Mouse (Mus musculus) heart, postnatal 0 days (tissue): ENCODE results near the gene Cbx5. TPM values are rescaled to one million over a fixed set of nuclear protein-coding genes. Genes with fewer than 3 reads are reported as not detected.
A peak's percentile ranks its signal among the peaks of the same experiment; 100 is the strongest.

Experiments
- ATAC-seq: fragments of 200-750 bp; cut with Nextera tagmentation; 2 replicates; pipeline ENCODE4 v1.8.0; 2017; ENCODE audit warnings: low read depth, moderate number of reproducible peaks, moderate library complexity; ENCODE audit not compliant: insufficient read depth
- DNase-seq: peaks from one replicate; pipeline ENCODE4 v3.0.0-alpha.2; 2016; ENCODE audit warnings: low spot score
- H3K27ac ChIP-seq: fragments of 300-500 bp; sonication (generic); 2 replicates; pipeline ENCODE4 v1.5.1; 2014; ENCODE audit warnings: low read depth, mild to moderate bottlenecking
- H3K27me3 ChIP-seq: fragments of 300-500 bp; sonication (generic); 2 replicates; pipeline ENCODE4 v1.6.1; 2014; ENCODE audit warnings: low read length, mixed read lengths; ENCODE audit not compliant: control insufficient read depth, insufficient read depth
- H3K36me3 ChIP-seq: fragments of 300-500 bp; sonication (generic); replicated peaks from 2 replicates; pipeline ENCODE4 v1.6.1; 2014; ENCODE audit warnings: low read length, mixed read lengths; ENCODE audit not compliant: control insufficient read depth, insufficient read depth
- H3K4me1 ChIP-seq: fragments of 300-500 bp; sonication (generic); 2 replicates; pipeline ENCODE4 v1.6.1; 2014; ENCODE audit warnings: antibody characterized with exemption; ENCODE audit not compliant: control insufficient read depth, insufficient read depth
- H3K4me2 ChIP-seq: fragments of 300-500 bp; sonication (generic); 2 replicates; pipeline ENCODE4 v1.6.1; 2014; ENCODE audit warnings: low read depth, mild to moderate bottlenecking, low read length, moderate library complexity
- H3K4me3 ChIP-seq: fragments of 300-500 bp; sonication (generic); 2 replicates; pipeline ENCODE4 v1.5.1; 2014; ENCODE audit warnings: low read depth, low read length
- H3K9ac ChIP-seq: fragments of 300-500 bp; sonication (generic); replicated peaks from 2 replicates; pipeline ENCODE4 v1.6.1; 2014; ENCODE audit warnings: low read depth, low read length, mixed read lengths
- H3K9me3 ChIP-seq: fragments of 300-500 bp; sonication (generic); replicated peaks from 2 replicates; pipeline ENCODE4 v1.6.1; 2016; ENCODE audit warnings: low read length; ENCODE audit not compliant: control insufficient read depth
- CTCF ChIP-seq: IDR thresholded peaks from 2 replicates; pipeline ENCODE4 v1.5.1; 2016; ENCODE audit warnings: antibody characterized with exemption, control low read depth, low read depth
- EP300 ChIP-seq: IDR thresholded peaks from 2 replicates; pipeline ENCODE4 v1.6.1; 2016; ENCODE audit warnings: antibody characterized with exemption, low read depth
- WGBS: fragments of 180-500 bp; shearing (Covaris S2); extraction: QIAGEN DNeasy Blood & Tissue Kit; methylation state at CpG from one replicate; pipeline ENCODE4 v1.1.7; 2014; 5-methylcytosine and 5-hydroxymethylcytosine counted together
- polyA plus RNA-seq: library from polyadenylated mRNA; unstranded; fragments of >200 nt; fragmentation: Nextera tagmentation; extraction: Ambion mirVana; gene quantifications from 2 replicates; pipeline ENCODE4 v1.2.1, GENCODE M21; 2015
- total RNA-seq: library from RNA; depleted of rRNA; stranded (reverse); fragments of >200 nt; gene quantifications from 2 replicates; pipeline ENCODE4 v1.2.3, GENCODE M21; 2014; ENCODE audit warnings: low replicate concordance

Gene Cbx5
- total and polyA plus RNA-seq, 2 experiments from 2014 or later, result 41.5 to 54.1 TPM

- Histone ChIP-seq H3K4me1 (peaks cover 17% of the 10 kb centered on the region), H3K4me2 (no peak overlapping the region), H3K9me3 (no peaks in the 10 kb centered on the region), H3K36me3 (peaks cover 14% of the 10 kb centered on the region), H3K9ac (no peak overlapping the region), H3K27ac (no peak overlapping the region), H3K27me3 (no peaks in the 10 kb centered on the region), H3K4me3 (no peak overlapping the region)
- no peak for DNase-seq
- TF ChIP-seq CTCF, result no peak
- TF ChIP-seq EP300, result no peak
- ATAC-seq, result no peak
- WGBS, result 87% methylated on average over 7 of the region's 7 CpGs
These were observed 2.3 kb downstream of the Cbx5 start for GRCm38 (mm10) chr15:103237295-103237694.

- Histone ChIP-seq H3K4me2 (no peak overlapping the region), H3K9ac (no peak overlapping the region), H3K27ac (peak overlapping the region; percentile 64), H3K9me3 (no peaks in the 10 kb centered on the region), H3K27me3 (no peaks in the 10 kb centered on the region), H3K4me1 (peaks cover 9% of the 10 kb centered on the region), H3K36me3 (0 out of 2 replicates have a peak, but pooled peaks cover 5% of the 10 kb centered on the region), H3K4me3 (no peak overlapping the region)
- no peak for TF ChIP-seq CTCF
- no peak for TF ChIP-seq EP300
- 40% methylated on average over 2 of the region's 2 CpGs for WGBS
- ATAC-seq, result no peak
- no peak for DNase-seq
These were observed 6.5 kb downstream of the Cbx5 start for GRCm38 (mm10) chr15:103233119-103233518.

- ATAC-seq (peak; percentile 76), DNase-seq (peak; percentile 53)
- no peak overlapping the region for H3K4me2 ChIP-seq
- H3K4me1 ChIP-seq, result peaks cover 7% of the 10 kb centered on the region; the same call in 1 of the 2 replicates
- H3K9ac ChIP-seq, result no peak overlapping the region
- 30% methylated on average over 2 of the region's 2 CpGs for WGBS
- H3K27ac ChIP-seq, result peak overlapping the region; percentile 81
- no peak overlapping the region for H3K4me3 ChIP-seq
- TF ChIP-seq CTCF (no peak), EP300 (no peak)
- no peaks in the 10 kb centered on the region for H3K36me3 ChIP-seq
- no peaks in the 10 kb centered on the region for H3K27me3 ChIP-seq
- H3K9me3 ChIP-seq, result no peaks in the 10 kb centered on the region
These were observed 10.7 kb downstream of the Cbx5 start for GRCm38 (mm10) chr15:103228904-103229303.

GRCm38 (mm10) chr15:103227572-103227971 is 12.0 kb downstream of the Cbx5 start:
- Histone ChIP-seq H3K36me3 (no peaks in the 10 kb centered on the region), H3K9me3 (no peaks in the 10 kb centered on the region), H3K4me1 (no peaks in the 10 kb centered on the region; the same call in 1 of the 2 replicates), H3K9ac (no peak overlapping the region), H3K27me3 (no peaks in the 10 kb centered on the region), H3K27ac (peak overlapping the region; percentile 13; the same call in 1 of the 2 replicates), H3K4me3 (no peak overlapping the region), H3K4me2 (no peak overlapping the region)
- no peak for TF ChIP-seq CTCF
- TF ChIP-seq EP300, result no peak
- 53% methylated on average over 2 of the region's 2 CpGs for WGBS
- ATAC-seq (no peak), DNase-seq (peak; percentile 5)

- DNase-seq (no peak), ATAC-seq (no peak)
- TF ChIP-seq CTCF (no peak), EP300 (no peak)
- Histone ChIP-seq H3K4me1 (no peaks in the 10 kb centered on the region; the same call in 1 of the 2 replicates), H3K9ac (no peak overlapping the region), H3K27ac (peak overlapping the region; percentile 13; the same call in 1 of the 2 replicates), H3K4me3 (no peak overlapping the region), H3K36me3 (no peaks in the 10 kb centered on the region), H3K9me3 (no peaks in the 10 kb centered on the region), H3K27me3 (no peaks in the 10 kb centered on the region), H3K4me2 (no peak overlapping the region)
- 83% methylated on average over 3 of the region's 3 CpGs for WGBS
These were observed 12.6 kb downstream of the Cbx5 start for GRCm38 (mm10) chr15:103227022-103227421.

GRCm38 (mm10) chr15:103224161-103224560 is 15.5 kb downstream of the Cbx5 start:
- peaks cover 12% of the 10 kb centered on the region; the same call in 1 of the 2 replicates for H3K4me1 ChIP-seq
- no peak overlapping the region for H3K27ac ChIP-seq
- H3K4me3 ChIP-seq, result no peak overlapping the region
- ATAC-seq (no peak), DNase-seq (no peak)
- no peaks in the 10 kb centered on the region for H3K9me3 ChIP-seq
- TF ChIP-seq CTCF, result no peak
- TF ChIP-seq EP300, result no peak
- no peaks in the 10 kb centered on the region for H3K27me3 ChIP-seq
- no peak overlapping the region for H3K4me2 ChIP-seq
- H3K36me3 ChIP-seq, result no peaks in the 10 kb centered on the region
- 96% methylated on average over 2 of the region's 2 CpGs for WGBS
- H3K9ac ChIP-seq, result no peak overlapping the region
